ENCODE assay signal across 20 mouse cellular contexts in the genomic region with DNA sequence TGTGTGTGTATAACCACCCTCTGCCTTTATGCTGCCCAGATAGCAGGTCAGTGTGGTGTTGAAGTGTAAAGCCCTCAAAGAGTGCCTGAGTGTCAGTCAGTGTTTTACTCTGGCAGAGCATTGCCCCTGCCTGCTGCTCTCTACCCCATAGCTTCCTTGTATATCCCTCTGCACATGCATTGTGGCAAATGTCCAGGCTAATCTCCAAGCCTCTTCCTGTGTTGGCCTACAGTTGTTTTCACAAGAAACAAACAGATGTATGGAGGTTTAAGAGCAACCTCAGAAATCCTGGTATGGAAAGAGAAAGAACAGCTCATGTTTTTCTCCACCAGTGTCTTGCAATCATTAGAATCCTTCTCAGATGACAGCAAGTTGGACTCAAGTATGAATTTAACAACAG.
A peak's percentile ranks its signal among the peaks of the same experiment; 100 is the strongest.
DNase-seq lines count a peak whose midpoint lies in the region; ATAC-seq and TF ChIP-seq lines count a peak whose summit lies in the region.
"Had no signal": no experiment of that assay in that cellular context is flagged by ENCODE, and none has a peak within 500 bp of the region (broad histone marks: within the 10 kb centered on the region; RNA-seq: fewer than 3 reads in every experiment).

No protein-coding gene starts in this region.

- H3K4me3 ChIP-seq in embryonic facial prominence, embryonic 14.5 days (ENCODE audit: low read depth, low read length): no peak overlapping the region
- no peak overlapping the region for H3K4me3 ChIP-seq in embryonic facial prominence, embryonic 10.5 days
- H3K4me3 ChIP-seq in heart, embryonic 13.5 days: no peak overlapping the region
- H3K4me3 ChIP-seq in lung, embryonic 14.5 days (ENCODE audit: low read depth, low read length): no peak overlapping the region
- H3K4me3 ChIP-seq in lung, postnatal 0 days (ENCODE audit: low read depth, low read length): no peak overlapping the region
- H3K4me3 ChIP-seq: forebrain, embryonic 12.5 days; hindbrain, embryonic 10.5 days; intestine, embryonic 15.5 days had no signal

- peak; percentile 30 for DNase-seq in embryonic facial prominence, embryonic 14.5 days (ENCODE audit: low spot score)
- no peak for DNase-seq in embryonic facial prominence, embryonic 10.5 days (ENCODE audit: low spot score)
- no peak for DNase-seq in heart, postnatal 14 days
- DNase-seq in lung, embryonic 14.5 days: peak; percentile 50
- no peak for DNase-seq in lung, postnatal 0 days (ENCODE audit: low spot score)
- DNase-seq in 416B (ENCODE audit: low read depth): peak; percentile 79
- no peak for DNase-seq in ovary, postnatal 36 days (ENCODE audit: low spot score)
- DNase-seq: adrenal gland, adult 2 months; adrenal gland, postnatal 25 days; cerebellum, adult 18-20 months; cerebellum, adult 9-11 months; gastrocnemius, postnatal 10 days; kidney, adult 18-20 months had no signal

- H3K36me3 ChIP-seq in embryonic facial prominence, embryonic 14.5 days (ENCODE audit: control insufficient read depth, insufficient read depth, low read length): no peaks in the 10 kb centered on the region
- H3K36me3 ChIP-seq in embryonic facial prominence, embryonic 10.5 days (replicated peaks): no peaks in the 10 kb centered on the region
- no peaks in the 10 kb centered on the region for H3K36me3 ChIP-seq in heart, embryonic 13.5 days
- H3K36me3 ChIP-seq in lung, embryonic 14.5 days (ENCODE audit: insufficient read depth): no peaks in the 10 kb centered on the region
- no peaks in the 10 kb centered on the region for H3K36me3 ChIP-seq in lung, postnatal 0 days (ENCODE audit: insufficient read depth, low read length)
- H3K36me3 ChIP-seq: forebrain, embryonic 12.5 days; hindbrain, embryonic 10.5 days; intestine, embryonic 15.5 days had no signal

- H3K27ac ChIP-seq in embryonic facial prominence, embryonic 14.5 days (replicated peaks; ENCODE audit: low read depth, low read length): no peak overlapping the region
- H3K27ac ChIP-seq in embryonic facial prominence, embryonic 10.5 days (replicated peaks): no peak overlapping the region
- peak overlapping the region; percentile 63 for H3K27ac ChIP-seq in heart, embryonic 13.5 days (replicated peaks)
- H3K27ac ChIP-seq in lung, embryonic 14.5 days (ENCODE audit: low read depth): no peak overlapping the region
- no peak overlapping the region for H3K27ac ChIP-seq in lung, postnatal 0 days (ENCODE audit: low read length)
- H3K27ac ChIP-seq: forebrain, embryonic 12.5 days; hindbrain, embryonic 10.5 days; hindbrain, embryonic 14.5 days; intestine, embryonic 15.5 days had no signal

- H3K9me3 ChIP-seq in embryonic facial prominence, embryonic 14.5 days (ENCODE audit: control insufficient read depth, low read length): no peaks in the 10 kb centered on the region
- no peaks in the 10 kb centered on the region for H3K9me3 ChIP-seq in embryonic facial prominence, embryonic 10.5 days
- H3K9me3 ChIP-seq in heart, embryonic 13.5 days: 0 out of 2 replicates have a peak, but pooled peaks cover 3% of the 10 kb centered on the region
- H3K9me3 ChIP-seq in lung, embryonic 14.5 days (ENCODE audit: low read depth, low read length): no peaks in the 10 kb centered on the region
- no peaks in the 10 kb centered on the region for H3K9me3 ChIP-seq in lung, postnatal 0 days (ENCODE audit: low read length)
- H3K9me3 ChIP-seq: forebrain, embryonic 12.5 days; hindbrain, embryonic 10.5 days; intestine, embryonic 15.5 days had no signal

- no peaks in the 10 kb centered on the region for H3K4me1 ChIP-seq in embryonic facial prominence, embryonic 14.5 days (ENCODE audit: control insufficient read depth, insufficient read depth, low read length)
- H3K4me1 ChIP-seq in embryonic facial prominence, embryonic 10.5 days: peaks cover 23% of the 10 kb centered on the region
- peaks cover 67% of the 10 kb centered on the region for H3K4me1 ChIP-seq in heart, embryonic 13.5 days
- peaks cover 10% of the 10 kb centered on the region; the same call in 1 of the 2 replicates for H3K4me1 ChIP-seq in lung, embryonic 14.5 days (ENCODE audit: insufficient read depth)
- peaks cover 10% of the 10 kb centered on the region; the same call in 1 of the 2 replicates for H3K4me1 ChIP-seq in lung, postnatal 0 days (ENCODE audit: insufficient read depth, low read depth, low read length)

- H3K9ac ChIP-seq in embryonic facial prominence, embryonic 14.5 days (ENCODE audit: low read depth, low read length): no peak overlapping the region
- H3K9ac ChIP-seq in heart, embryonic 13.5 days: no peak overlapping the region
- no peak overlapping the region for H3K9ac ChIP-seq in lung, embryonic 14.5 days
- no peak overlapping the region for H3K9ac ChIP-seq in lung, postnatal 0 days (replicated peaks; ENCODE audit: low read depth)
- H3K9ac ChIP-seq: forebrain, embryonic 12.5 days; hindbrain, embryonic 14.5 days; intestine, embryonic 15.5 days had no signal

- no peak for ATAC-seq in embryonic facial prominence, embryonic 14.5 days (ENCODE audit: low read depth)
- ATAC-seq in heart, embryonic 13.5 days (ENCODE audit: extremely low read depth, insufficient number of reproducible peaks, low FRiP score, low TSS enrichment): no peak
- no peak for ATAC-seq in lung, embryonic 14.5 days (ENCODE audit: insufficient read depth)
- no peak for ATAC-seq in lung, postnatal 0 days
- ATAC-seq: forebrain, embryonic 16.5 days; intestine, embryonic 15.5 days had no signal

- H3K4me2 ChIP-seq in embryonic facial prominence, embryonic 14.5 days (ENCODE audit: low read depth, low read length): no peak overlapping the region
- H3K4me2 ChIP-seq in heart, embryonic 13.5 days: no peak overlapping the region
- H3K4me2 ChIP-seq in lung, embryonic 14.5 days: no peak overlapping the region
- no peak overlapping the region for H3K4me2 ChIP-seq in lung, postnatal 0 days (replicated peaks; ENCODE audit: low read depth, low read length)
- H3K4me2 ChIP-seq: forebrain, embryonic 12.5 days; heart, embryonic 11.5 days; hindbrain, embryonic 14.5 days; intestine, embryonic 15.5 days had no signal

- TF ChIP-seq EP300 in lung, postnatal 0 days (IDR thresholded peaks at IDR 0.05): no peak

- no peak for TF ChIP-seq CTCF in lung, embryonic 14.5 days (IDR thresholded peaks at IDR 0.05; ENCODE audit: low read depth)
- no peak for TF ChIP-seq CTCF in lung, postnatal 0 days (IDR thresholded peaks at IDR 0.05)

- no peaks in the 10 kb centered on the region for H3K27me3 ChIP-seq in embryonic facial prominence, embryonic 14.5 days (replicated peaks; ENCODE audit: control insufficient read depth, insufficient read depth, low read length)
- H3K27me3 ChIP-seq in embryonic facial prominence, embryonic 10.5 days (replicated peaks; ENCODE audit: low read depth, poor library complexity, severe bottlenecking): no peaks in the 10 kb centered on the region
- H3K27me3 ChIP-seq in heart, embryonic 13.5 days (replicated peaks): no peaks in the 10 kb centered on the region
- H3K27me3 ChIP-seq in lung, embryonic 14.5 days (ENCODE audit: insufficient read depth, low read length): no peaks in the 10 kb centered on the region
- H3K27me3 ChIP-seq in lung, postnatal 0 days (replicated peaks; ENCODE audit: insufficient read depth, low read length): no peaks in the 10 kb centered on the region
- H3K27me3 ChIP-seq: intestine, embryonic 15.5 days had no signal

- intact Hi-C loops in heart, postnatal 14 days (cut with DNase I): no loop called here

Comparison
In these comparisons a context has a peak if more than half of its experiments do, and no peak if none do; other contexts are left out.
1. DNase-seq: peak in embryonic facial prominence, embryonic 14.5 days (single experiment), lung, embryonic 14.5 days (single experiment) and 416B (single experiment); none in embryonic facial prominence, embryonic 10.5 days (single experiment), heart, postnatal 14 days (0 of 2), lung, postnatal 0 days (single experiment) and ovary, postnatal 36 days (single experiment).